Comparison of ENCODE assay signal across 1 mouse cellular context in the genomic region with DNA sequence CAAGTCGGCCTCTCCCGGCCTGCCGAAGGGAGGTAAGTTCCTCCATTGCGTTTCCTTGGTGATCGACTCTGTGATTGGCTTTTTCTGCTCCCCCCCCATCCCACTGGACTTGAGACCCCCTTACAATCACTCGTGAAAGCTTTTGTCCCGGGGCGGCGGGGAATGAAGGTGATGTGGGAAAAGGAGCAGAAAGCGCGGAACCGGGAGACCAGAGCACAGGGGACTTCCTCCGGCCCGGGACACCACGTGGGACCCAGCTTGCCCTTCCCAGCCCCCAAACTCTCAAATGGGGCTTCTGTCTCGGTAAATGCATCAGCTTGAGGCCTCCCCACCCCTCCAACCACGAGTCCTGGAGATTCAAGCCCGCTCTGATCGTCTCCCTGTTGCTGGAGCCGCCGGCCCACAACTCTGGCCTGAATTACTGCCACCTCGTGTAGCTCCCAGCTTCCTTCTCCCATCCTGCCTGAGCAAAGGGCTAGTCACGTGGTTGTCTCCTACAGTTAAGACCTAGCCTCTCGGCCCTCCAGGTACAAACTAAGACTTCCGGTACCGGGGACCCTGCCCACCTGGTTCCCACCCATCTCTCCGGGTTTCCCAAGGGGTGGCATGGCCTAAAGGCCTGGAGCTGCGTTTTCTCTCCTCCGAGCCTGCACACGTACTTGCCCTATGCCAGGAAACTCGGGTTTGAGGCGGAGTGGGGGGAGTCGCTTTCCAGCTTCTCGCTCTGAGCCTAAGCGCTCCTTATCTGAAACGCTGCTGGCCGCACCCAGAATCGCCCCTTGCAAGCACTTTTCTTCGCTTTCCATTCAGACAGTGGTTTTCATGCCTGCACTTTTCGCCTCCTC.
TF ChIP-seq lines count a peak whose summit lies in the region.

No protein-coding gene starts in this region.

TF ChIP-seq in ES-E14, 5 proteins besides CTCF, POLR2A, EP300 and RAD21:
- no peak for TF ChIP-seq ZNF384 (IDR thresholded peaks at IDR 0.05; ENCODE audit: low read depth, low read length)
TF ChIP-seq in ES-E14: peak in this region for 0.
